Mouse (Mus musculus) spleen, adult 18-20 months (tissue): Measurements from ENCODE around the gene Olfr1537.

Source experiments
- DNase-seq, 2 experiments: peaks; one replicate each; pipeline ENCODE4 v3.0.0; 2022; ENCODE audit warnings: mixed read lengths in 2 of 2

The Olfr1537 gene

DNA sequence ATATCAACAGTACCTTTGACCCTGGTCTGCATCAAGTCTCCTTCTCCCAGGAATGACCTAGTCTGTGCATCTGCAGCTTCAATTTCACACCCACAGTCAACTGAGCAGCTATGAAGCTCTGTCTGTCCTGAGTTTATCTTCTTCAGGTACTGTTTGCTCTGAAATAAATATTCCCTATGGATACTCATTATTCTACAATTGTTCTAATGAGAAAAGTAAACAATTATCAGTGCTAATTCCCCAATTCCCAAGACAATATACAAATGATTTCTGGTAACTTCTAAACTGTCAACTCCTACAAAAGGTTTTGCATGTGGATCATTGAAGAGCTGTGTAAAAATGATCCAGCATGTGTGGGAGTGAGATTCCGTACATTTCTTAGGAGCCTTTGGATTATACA is at the start of gene Olfr1537:
TSS of gene Olfr1537 (minus strand) at position 101 of the 400 bp plus-strand sequence.
- DNase-seq, result no peak

DNA sequence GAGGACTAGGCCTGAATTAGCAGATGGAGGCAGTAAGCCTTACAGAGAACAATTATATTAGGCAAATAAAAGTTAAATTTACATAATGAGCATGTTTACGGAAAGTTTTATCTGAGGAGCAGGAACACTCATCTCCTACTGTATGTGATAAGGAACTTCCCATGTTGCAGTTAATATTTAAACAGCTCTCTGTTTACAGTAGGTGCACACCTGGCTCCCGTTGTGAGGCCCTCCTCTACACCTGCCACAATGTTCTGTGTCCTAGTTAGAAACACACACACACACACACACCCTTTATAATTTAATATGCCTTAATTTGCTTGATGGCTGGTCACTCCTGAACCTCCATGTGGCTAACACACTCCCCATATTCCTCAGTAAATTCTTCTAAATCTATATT is 37.3 kb upstream of the Olfr1537 start:
- no peak for DNase-seq

DNA sequence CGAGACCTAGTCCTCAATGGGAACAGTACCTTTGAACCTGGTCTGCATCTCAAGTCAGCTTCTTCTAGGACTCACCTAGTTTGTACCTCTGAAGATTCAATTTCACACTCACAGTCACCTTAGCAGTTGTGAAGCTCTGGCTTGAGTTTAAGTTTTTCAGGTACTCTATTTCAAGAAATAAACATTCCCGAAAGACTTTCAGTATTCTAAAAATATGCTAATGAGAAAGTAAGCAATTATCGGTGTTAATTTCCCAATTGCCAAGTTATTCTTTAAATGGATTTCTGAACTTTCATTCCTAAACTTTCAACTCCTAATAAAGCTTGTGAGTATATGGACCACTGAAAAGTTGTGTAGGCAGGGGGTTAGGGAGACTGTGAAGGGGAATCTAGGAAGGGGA is 26.9 kb upstream of the Olfr1537 start, which contains the start of gene Olfr945:
TSS of gene Olfr945 (minus strand) at position 101 of the 400 bp plus-strand sequence.
- DNase-seq, result no peak

DNA sequence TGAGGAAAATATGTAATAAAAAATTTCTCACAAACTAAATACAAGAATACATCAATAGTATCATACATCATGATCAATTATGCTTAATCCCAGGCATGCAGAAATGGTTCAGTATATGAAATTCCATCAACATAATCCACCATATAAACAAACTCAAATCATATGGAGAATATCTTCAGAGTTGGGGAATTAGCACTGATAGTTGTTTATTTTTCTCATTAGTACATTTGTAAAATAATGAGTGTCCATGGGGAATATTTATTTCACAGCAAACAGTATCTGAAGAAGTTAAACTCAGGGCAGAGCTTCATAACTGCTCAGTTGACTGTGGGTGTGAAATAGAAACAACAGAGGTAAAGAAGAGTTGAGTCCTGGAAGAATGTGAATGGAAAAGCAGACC is 48.2 kb downstream of the Olfr1537 start, which contains the start of gene Olfr944:
TSS of gene Olfr944 (plus strand) at position 301 of the 400 bp plus-strand sequence.
- no peak for DNase-seq
